Mouse (Mus musculus): ENCODE results near the gene Ccdc162.

DNA sequence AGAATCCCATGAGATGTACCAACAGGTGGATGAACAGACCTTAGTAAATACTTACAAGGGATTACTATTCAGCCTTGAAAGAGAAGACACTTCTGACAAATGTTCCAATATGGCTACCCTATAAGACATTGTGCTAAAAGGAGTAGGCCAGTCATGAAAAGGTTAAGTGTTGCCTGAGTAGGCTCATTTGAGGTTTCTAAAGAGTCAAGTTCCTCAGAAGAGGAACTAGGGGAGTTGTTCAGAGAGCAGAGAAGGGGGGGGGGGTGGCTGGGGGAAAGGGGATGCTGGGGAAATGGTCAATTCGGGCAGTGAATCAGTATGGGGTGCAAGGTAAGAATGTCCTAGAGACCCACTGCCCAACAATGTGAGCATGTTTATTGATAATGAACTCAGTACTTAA lies 50.9 kb downstream of the Ccdc162 start:
- no peak for TF ChIP-seq CTCF (IDR thresholded peaks at IDR 0.05; ENCODE audit: control insufficient read depth, insufficient read depth, low read length)
- no peak for TF ChIP-seq POLR2A (IDR thresholded peaks at IDR 0.05; ENCODE audit: borderline replicate concordance, control insufficient read depth, low read depth, low read length)
